Mouse (Mus musculus) small intestine, adult 2 months (tissue): Measurements from ENCODE around the gene Aldh3b2. TPM values are rescaled to one million over a fixed set of nuclear protein-coding genes. Genes with fewer than 3 reads are reported as not detected.
A peak's percentile ranks its signal among the peaks of the same experiment; 100 is the strongest.

ENCODE experiments used
- H3K27ac ChIP-seq: fragments of 200-500 bp; 2 replicates; pipeline ENCODE4 v1.5.1; 2012; ENCODE audit warnings: low read depth, low read length, control low read depth, inconsistent platforms; ENCODE audit not compliant: insufficient read depth
- H3K27me3 ChIP-seq: fragments of 200-500 bp; 2 replicates; pipeline ENCODE4 v1.6.1; 2012; ENCODE audit warnings: mild to moderate bottlenecking, moderate library complexity, low read length, inconsistent platforms; ENCODE audit not compliant: control insufficient read depth, insufficient read depth
- H3K36me3 ChIP-seq: fragments of 200-500 bp; 2 replicates; pipeline ENCODE4 v1.6.1; 2012; ENCODE audit warnings: mild to moderate bottlenecking, low read length, control low read depth, inconsistent platforms; ENCODE audit not compliant: control insufficient read depth, insufficient read depth
- H3K4me1 ChIP-seq: fragments of 200-500 bp; 2 replicates; pipeline ENCODE4 v1.6.1; 2012; ENCODE audit warnings: low read length, inconsistent platforms, mixed read lengths; ENCODE audit not compliant: control insufficient read depth, insufficient read depth, insufficient read length
- H3K4me3 ChIP-seq: fragments of 200-500 bp; 2 replicates; pipeline ENCODE4 v1.5.1; 2012; ENCODE audit warnings: low read depth, mild to moderate bottlenecking, control low read depth, inconsistent platforms, low read length, moderate library complexity
- CTCF ChIP-seq: fragments of 200-500 bp; IDR thresholded peaks from 2 replicates; pipeline ENCODE4 v1.5.1; 2012; ENCODE audit warnings: low read depth, mild to moderate bottlenecking, control low read depth, inconsistent platforms, low read length, moderate library complexity, mixed read lengths; ENCODE audit not compliant: insufficient replicate concordance, insufficient read length; ENCODE audit errors: extremely low read depth
- POLR2A ChIP-seq: fragments of 200-500 bp; IDR thresholded peaks from 2 replicates; pipeline ENCODE4 v1.6.1; 2012; ENCODE audit warnings: low read depth, mild to moderate bottlenecking, control low read depth, inconsistent platforms, low read length, moderate library complexity
- WGBS: fragments of 180-500 bp; shearing (Covaris S2); methylation state at CpG from one replicate; pipeline ENCODE4 v1.1.7; 2018; 5-methylcytosine and 5-hydroxymethylcytosine counted together
- polyA plus RNA-seq: library from polyadenylated mRNA; depleted of rRNA; stranded (reverse); fragments of >200 nt; gene quantifications from 2 replicates; pipeline ENCODE4 v1.2.3, GENCODE M21; 2012; rRNA removed

Aldh3b2 gene
- polyA plus RNA-seq, 1 experiment: 0.55 TPM

- Histone ChIP-seq H3K36me3 (peaks cover 29% of the 10 kb centered on the region), H3K27me3 (no peaks in the 10 kb centered on the region), H3K4me1 (peaks cover 6% of the 10 kb centered on the region; the same call in 1 of the 2 replicates), H3K27ac (no peak overlapping the region), H3K4me3 (peak overlapping the region; percentile 35)
- TF ChIP-seq CTCF (0 out of 2 replicates have a peak, but pooled peaks have one; percentile 0), POLR2A (no peak)
- 24% methylated on average over 9 of the region's 9 CpGs for WGBS
Measured at GRCm38 (mm10) chr19:4013066-4013465, 40.9 kb downstream of the Aldh3b2 start.

GRCm38 (mm10) chr19:4014802-4015201 lies 42.7 kb downstream of the Aldh3b2 start:
- H3K27me3 ChIP-seq: no peaks in the 10 kb centered on the region
- H3K27ac ChIP-seq: no peak overlapping the region
- H3K4me3 ChIP-seq: no peak overlapping the region
- TF ChIP-seq CTCF: no peak
- TF ChIP-seq POLR2A: no peak
- H3K36me3 ChIP-seq: peaks cover 13% of the 10 kb centered on the region
- peaks cover 13% of the 10 kb centered on the region; the same call in 1 of the 2 replicates for H3K4me1 ChIP-seq

- Histone ChIP-seq H3K4me3 (no peak overlapping the region), H3K36me3 (peaks cover 5% of the 10 kb centered on the region), H3K4me1 (peaks cover 16% of the 10 kb centered on the region; the same call in 1 of the 2 replicates), H3K27ac (no peak overlapping the region), H3K27me3 (no peaks in the 10 kb centered on the region)
- WGBS: 86% methylated on average over 5 of the region's 5 CpGs
- TF ChIP-seq CTCF (no peak), POLR2A (no peak)
Measured at GRCm38 (mm10) chr19:4015635-4016034, 43.5 kb downstream of the Aldh3b2 start.

GRCm38 (mm10) chr19:4017921-4018587 lies 45.9 kb downstream of the Aldh3b2 start:
- no peaks in the 10 kb centered on the region for H3K36me3 ChIP-seq
- TF ChIP-seq POLR2A: no peak
- TF ChIP-seq CTCF: no peak
- H3K27ac ChIP-seq: peak overlapping the region; percentile 66
- peaks cover 10% of the 10 kb centered on the region; the same call in 1 of the 2 replicates for H3K4me1 ChIP-seq
- 55% methylated on average over 10 of the region's 10 CpGs for WGBS
- H3K4me3 ChIP-seq: no peak overlapping the region
- no peaks in the 10 kb centered on the region for H3K27me3 ChIP-seq

GRCm38 (mm10) chr19:4018743-4019583 lies 46.8 kb downstream of the Aldh3b2 start:
- peak overlapping the region; percentile 66 for H3K27ac ChIP-seq
- WGBS: 10% methylated on average over 18 of the region's 18 CpGs
- peak; percentile 93; the same call in 1 of the 2 replicates for TF ChIP-seq CTCF
- peak; percentile 36; the same call in 1 of the 2 replicates for TF ChIP-seq POLR2A
- H3K36me3 ChIP-seq: no peaks in the 10 kb centered on the region
- H3K4me1 ChIP-seq: peaks cover 10% of the 10 kb centered on the region; the same call in 1 of the 2 replicates
- no peak overlapping the region for H3K4me3 ChIP-seq
- H3K27me3 ChIP-seq: no peaks in the 10 kb centered on the region

- H3K27ac ChIP-seq: no peak overlapping the region
- TF ChIP-seq CTCF (no peak), POLR2A (no peak)
- WGBS: 58% methylated on average over 7 of the region's 7 CpGs
- H3K4me1 ChIP-seq: peaks cover 16% of the 10 kb centered on the region
- no peaks in the 10 kb centered on the region for H3K27me3 ChIP-seq
- no peak overlapping the region for H3K4me3 ChIP-seq
- no peaks in the 10 kb centered on the region for H3K36me3 ChIP-seq
Measured at GRCm38 (mm10) chr19:4023185-4023584, 51.1 kb downstream of the Aldh3b2 start.

GRCm38 (mm10) chr19:4027576-4027975 lies 55.4 kb downstream of the Aldh3b2 start:
- peaks cover 13% of the 10 kb centered on the region for H3K4me1 ChIP-seq
- H3K27me3 ChIP-seq: no peaks in the 10 kb centered on the region
- no peak overlapping the region for H3K27ac ChIP-seq
- no peaks in the 10 kb centered on the region for H3K36me3 ChIP-seq
- TF ChIP-seq POLR2A (no peak), CTCF (no peak)
- no peak overlapping the region for H3K4me3 ChIP-seq

Other genes with a start within 250 kb of the Aldh3b2 start
- gene Kmt5b, start 204.9 kb upstream of the Aldh3b2 start, polyA plus RNA-seq: 7.4 and 16.8 TPM in 2 replicates
- gene Chka, start 120.6 kb upstream of the Aldh3b2 start, polyA plus RNA-seq: 85.2 and 214 TPM in 2 replicates
- gene Tcirg1, start 65.2 kb upstream of the Aldh3b2 start, polyA plus RNA-seq: 107 and 148 TPM in 2 replicates
- gene Ndufs8, start 59.6 kb upstream of the Aldh3b2 start, polyA plus RNA-seq: 303 and 423 TPM in 2 replicates
- 32.8 and 43.0 TPM in 2 replicates for gene Aldh3b1, start 42.5 kb upstream of the Aldh3b2 start, polyA plus RNA-seq
- 108 and 140 TPM in 2 replicates for gene Unc93b1, start 37.1 kb upstream of the Aldh3b2 start, polyA plus RNA-seq
- not detected in 2 replicates for gene Aldh3b3, start 13.7 kb upstream of the Aldh3b2 start, polyA plus RNA-seq
- 99.4 and 147 TPM in 2 replicates for gene Acy3, start 14.2 kb downstream of the Aldh3b2 start, polyA plus RNA-seq
- 0.10 TPM in 1 of 2 replicates, not detected in the other for gene Tbx10, start 20.4 kb downstream of the Aldh3b2 start, polyA plus RNA-seq
- 30.6 and 33.7 TPM in 2 replicates for gene Nudt8, start 28.3 kb downstream of the Aldh3b2 start, polyA plus RNA-seq
- 0.77 and 0.90 TPM in 2 replicates for gene Gm49405, start 28.3 kb downstream of the Aldh3b2 start, polyA plus RNA-seq
- 5.1 and 8.2 TPM in 2 replicates for gene Doc2g, start 31.0 kb downstream of the Aldh3b2 start, polyA plus RNA-seq
- gene Ndufv1, start 40.5 kb downstream of the Aldh3b2 start, polyA plus RNA-seq: 92.8 and 170 TPM in 2 replicates
- gene Gstp1, start 65.7 kb downstream of the Aldh3b2 start, polyA plus RNA-seq: 798 and 1,214 TPM in 2 replicates
- gene Gstp2, start 73.7 kb downstream of the Aldh3b2 start, polyA plus RNA-seq: 231 and 289 TPM in 2 replicates
- gene Gstp3, start 87.2 kb downstream of the Aldh3b2 start, polyA plus RNA-seq: 11.8 and 15.0 TPM in 2 replicates
- 24.8 TPM in 1 of 2 replicates, not detected in the other for gene Cabp2, start 109.2 kb downstream of the Aldh3b2 start, polyA plus RNA-seq
- 186 and 366 TPM in 2 replicates for gene Cdk2ap2, start 124.9 kb downstream of the Aldh3b2 start, polyA plus RNA-seq
- gene Pitpnm1, start 127.7 kb downstream of the Aldh3b2 start, polyA plus RNA-seq: 108 and 197 TPM in 2 replicates
- 41.3 and 59.8 TPM in 2 replicates for gene Aip, start 153.5 kb downstream of the Aldh3b2 start, polyA plus RNA-seq
- 0.06 TPM in 1 of 2 replicates, not detected in the other for gene Gpr152, start 167.5 kb downstream of the Aldh3b2 start, polyA plus RNA-seq
- gene Cabp4, start 171.7 kb downstream of the Aldh3b2 start, polyA plus RNA-seq: 0.25 and 0.42 TPM in 2 replicates
- 264 and 493 TPM in 2 replicates for gene Coro1b, start 176.3 kb downstream of the Aldh3b2 start, polyA plus RNA-seq
- 95.3 and 169 TPM in 2 replicates for gene Ptprcap, start 181.3 kb downstream of the Aldh3b2 start, polyA plus RNA-seq
- gene Rps6kb2, start 191.0 kb downstream of the Aldh3b2 start, polyA plus RNA-seq: 37.9 and 42.5 TPM in 2 replicates
- gene Carns1, start 203.2 kb downstream of the Aldh3b2 start, polyA plus RNA-seq: 3.7 and 4.4 TPM in 2 replicates
- gene Tbc1d10c, start 219.0 kb downstream of the Aldh3b2 start, polyA plus RNA-seq: 15.3 and 21.9 TPM in 2 replicates
- gene Ppp1ca, start 219.7 kb downstream of the Aldh3b2 start, polyA plus RNA-seq: 142 and 258 TPM in 2 replicates
- 8.2 and 12.2 TPM in 2 replicates for gene Rad9a, start 229.3 kb downstream of the Aldh3b2 start, polyA plus RNA-seq
- 10.1 and 12.4 TPM in 2 replicates for gene Clcf1, start 241.9 kb downstream of the Aldh3b2 start, polyA plus RNA-seq
- not detected in 2 replicates for gene AC109138.7, start 242.0 kb downstream of the Aldh3b2 start, polyA plus RNA-seq